Mouse (Mus musculus): ENCODE results near the gene Aicda.
A peak's percentile ranks its signal among the peaks of the same experiment; 100 is the strongest.

DNA sequence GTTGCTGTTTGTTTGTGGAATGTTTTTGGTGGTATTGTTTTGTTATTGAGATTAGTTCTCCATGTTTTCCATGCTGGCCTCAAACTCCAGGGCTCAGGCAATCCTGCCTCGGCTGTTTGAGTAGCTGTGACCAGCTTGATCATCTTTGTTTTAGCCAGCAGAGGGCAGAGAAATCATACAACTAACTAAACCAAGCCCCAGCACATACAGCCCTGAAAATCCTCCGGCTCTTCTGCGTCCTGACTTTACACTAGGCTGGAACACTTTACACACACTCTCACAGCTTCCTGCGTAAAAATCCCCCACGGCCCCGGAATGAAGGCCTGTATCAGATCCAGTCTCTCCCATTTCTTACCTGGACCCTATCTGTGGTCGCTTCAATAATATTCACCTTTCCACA lies 42.0 kb downstream of the Aicda start:
- TF ChIP-seq CTCF (IDR thresholded peaks at IDR 0.05) (peak; percentile 55), EP300 (IDR thresholded peaks at IDR 0.05) (no peak)
